Mouse (Mus musculus): ENCODE data around the gene Tspan7.

Tspan7 gene

GRCm38 (mm10) chrX:10556899-10557298, 71.9 kb downstream of the Tspan7 start:
- DNase-seq, result no peak

GRCm38 (mm10) chrX:10557596-10557995, 72.6 kb downstream of the Tspan7 start:
- no peak for DNase-seq

DNA sequence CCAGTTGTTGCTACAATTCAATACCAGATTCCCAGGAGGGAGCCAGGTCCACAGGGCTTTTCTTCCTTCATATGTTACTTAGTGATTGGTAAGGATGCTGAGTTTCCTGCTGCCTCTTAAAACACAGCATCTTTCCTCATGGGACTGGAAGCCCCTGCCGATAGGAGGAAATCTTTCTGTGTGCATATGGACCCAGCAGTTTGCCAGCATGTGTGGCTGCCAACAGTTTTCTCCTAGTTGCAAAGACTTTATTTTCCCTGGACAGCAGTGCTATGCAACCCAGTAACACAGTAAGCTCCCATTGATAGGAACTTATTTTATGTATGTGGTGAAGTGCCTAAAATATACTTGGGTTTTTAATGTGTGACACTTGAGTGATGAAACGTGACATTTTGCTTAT, 73.7 kb downstream of the Tspan7 start:
- no peak for DNase-seq

DNA sequence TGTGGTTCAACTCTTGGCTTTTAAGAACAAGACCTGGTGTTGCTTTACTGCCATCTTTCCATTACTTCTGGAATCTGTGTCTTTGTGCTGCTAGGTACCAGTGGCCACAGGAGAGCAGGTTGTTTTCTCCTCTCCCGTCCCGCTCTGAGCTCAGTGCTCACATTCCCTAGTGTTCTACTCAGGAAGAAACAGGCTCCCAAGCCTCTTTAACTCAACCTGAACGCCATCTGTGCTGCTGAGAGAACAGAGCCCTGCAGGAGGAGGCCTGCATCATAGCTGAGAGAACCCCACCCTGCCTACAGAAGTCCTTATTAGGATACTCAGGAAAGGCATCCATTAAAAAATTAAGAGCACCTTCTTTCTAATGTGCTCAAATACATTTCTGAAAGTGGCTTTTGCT, 80.9 kb downstream of the Tspan7 start:
- peak; percentile 51 for DNase-seq

- peak; percentile 57 for DNase-seq
Observed at GRCm38 (mm10) chrX:10574523-10574922, 89.6 kb downstream of the Tspan7 start.

- DNase-seq, result peak; percentile 49
Observed at GRCm38 (mm10) chrX:10575406-10575805, 90.4 kb downstream of the Tspan7 start.

GRCm38 (mm10) chrX:10576349-10576748, 91.4 kb downstream of the Tspan7 start:
- peak; percentile 41 for DNase-seq

DNA sequence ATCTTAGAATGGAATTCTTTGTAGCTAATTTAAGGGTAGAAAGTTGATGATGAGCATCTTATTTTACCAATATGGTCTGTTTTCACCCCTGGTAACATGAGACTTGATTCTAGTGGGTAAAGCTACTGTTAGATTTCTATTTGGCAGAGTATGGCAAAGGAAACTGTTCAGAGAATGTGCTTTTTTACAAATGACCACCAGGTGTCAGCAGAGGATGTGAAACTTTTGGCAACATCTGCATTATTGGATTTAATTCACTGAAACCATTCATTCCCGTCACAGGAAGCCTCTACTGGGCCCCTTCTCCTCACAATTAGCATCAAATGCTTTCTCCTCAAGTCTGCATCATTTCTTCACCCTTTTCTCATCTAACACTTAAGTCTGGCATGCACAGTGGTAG, 92.4 kb downstream of the Tspan7 start:
- no peak for DNase-seq

GRCm38 (mm10) chrX:10582731-10583130, 97.8 kb downstream of the Tspan7 start:
- DNase-seq, result no peak

- DNase-seq, result no peak
Observed at GRCm38 (mm10) chrX:10592244-10592643, 107.3 kb downstream of the Tspan7 start.

- no peak for DNase-seq
Observed at GRCm38 (mm10) chrX:10593561-10593960, 108.6 kb downstream of the Tspan7 start.

GRCm38 (mm10) chrX:10617119-10617518, 132.2 kb downstream of the Tspan7 start:
- peak; percentile 25 for DNase-seq

- DNase-seq, result no peak
Observed at GRCm38 (mm10) chrX:10641062-10641461, 156.1 kb downstream of the Tspan7 start.

All from cerebellum, adult 9-11 months (tissue).